Mouse (Mus musculus) stomach, embryonic 14.5 days (tissue): ENCODE data around the gene Gm13889. TPM values are rescaled to one million over a fixed set of nuclear protein-coding genes. Genes with fewer than 3 reads are reported as not detected.
A peak's percentile ranks its signal among the peaks of the same experiment; 100 is the strongest.

ENCODE experiments used
- ATAC-seq: fragments of 200-750 bp; cut with Nextera tagmentation; 2 replicates; pipeline ENCODE4 v1.8.0; 2017; ENCODE audit warnings: low read depth, moderate TSS enrichment; ENCODE audit not compliant: insufficient number of reproducible peaks, insufficient read depth, low FRiP score
- H3K27ac ChIP-seq: fragments of 300-500 bp; sonication (generic); 2 replicates; pipeline ENCODE4 v1.5.1; 2014; ENCODE audit warnings: mild to moderate bottlenecking, low read length, moderate library complexity, mixed read lengths
- H3K27me3 ChIP-seq: fragments of 300-500 bp; sonication (generic); 2 replicates; pipeline ENCODE4 v1.6.1; 2014; ENCODE audit warnings: low read length, control low read depth, mixed read lengths; ENCODE audit not compliant: control insufficient read depth, insufficient read depth
- H3K36me3 ChIP-seq: fragments of 300-500 bp; sonication (generic); 2 replicates; pipeline ENCODE4 v1.6.1; 2014; ENCODE audit warnings: mild to moderate bottlenecking, control low read depth, low read length, moderate library complexity, mixed read lengths; ENCODE audit not compliant: control insufficient read depth, insufficient read depth
- H3K4me1 ChIP-seq: fragments of 300-500 bp; sonication (generic); 2 replicates; pipeline ENCODE4 v1.6.1; 2014; ENCODE audit warnings: low read length, control low read depth, mixed read lengths; ENCODE audit not compliant: control insufficient read depth, insufficient read depth
- H3K4me2 ChIP-seq: fragments of 300-500 bp; sonication (generic); replicated peaks from 2 replicates; pipeline ENCODE4 v1.6.1; 2014; ENCODE audit warnings: low read depth, low read length, control low read depth
- H3K4me3 ChIP-seq: fragments of 300-500 bp; sonication (generic); 2 replicates; pipeline ENCODE4 v1.5.1; 2014; ENCODE audit warnings: low read depth, low read length, control low read depth
- H3K9ac ChIP-seq: fragments of 300-500 bp; sonication (generic); replicated peaks from 2 replicates; pipeline ENCODE4 v1.6.1; 2014; ENCODE audit warnings: low read depth, mild to moderate bottlenecking, control low read depth, low read length, moderate library complexity, mixed read lengths
- H3K9me3 ChIP-seq: fragments of 300-500 bp; sonication (generic); 2 replicates; pipeline ENCODE4 v1.6.1; 2016; ENCODE audit warnings: low read depth, low read length, control low read depth; ENCODE audit not compliant: control insufficient read depth
- WGBS: fragments of 180-500 bp; shearing (Covaris S2); extraction: QIAGEN DNeasy Blood & Tissue Kit; methylation state at CpG from one replicate; pipeline ENCODE4 v1.1.7; 2014; 5-methylcytosine and 5-hydroxymethylcytosine counted together
- polyA plus RNA-seq: library from polyadenylated mRNA; unstranded; fragments of >200 nt; fragmentation: Nextera tagmentation; extraction: Ambion mirVana; gene quantifications from 2 replicates; pipeline ENCODE4 v1.2.1, GENCODE M21; 2014

Gene Gm13889
- polyA plus RNA-seq, 1 experiment from 2014 or later = 26.1 TPM

DNA sequence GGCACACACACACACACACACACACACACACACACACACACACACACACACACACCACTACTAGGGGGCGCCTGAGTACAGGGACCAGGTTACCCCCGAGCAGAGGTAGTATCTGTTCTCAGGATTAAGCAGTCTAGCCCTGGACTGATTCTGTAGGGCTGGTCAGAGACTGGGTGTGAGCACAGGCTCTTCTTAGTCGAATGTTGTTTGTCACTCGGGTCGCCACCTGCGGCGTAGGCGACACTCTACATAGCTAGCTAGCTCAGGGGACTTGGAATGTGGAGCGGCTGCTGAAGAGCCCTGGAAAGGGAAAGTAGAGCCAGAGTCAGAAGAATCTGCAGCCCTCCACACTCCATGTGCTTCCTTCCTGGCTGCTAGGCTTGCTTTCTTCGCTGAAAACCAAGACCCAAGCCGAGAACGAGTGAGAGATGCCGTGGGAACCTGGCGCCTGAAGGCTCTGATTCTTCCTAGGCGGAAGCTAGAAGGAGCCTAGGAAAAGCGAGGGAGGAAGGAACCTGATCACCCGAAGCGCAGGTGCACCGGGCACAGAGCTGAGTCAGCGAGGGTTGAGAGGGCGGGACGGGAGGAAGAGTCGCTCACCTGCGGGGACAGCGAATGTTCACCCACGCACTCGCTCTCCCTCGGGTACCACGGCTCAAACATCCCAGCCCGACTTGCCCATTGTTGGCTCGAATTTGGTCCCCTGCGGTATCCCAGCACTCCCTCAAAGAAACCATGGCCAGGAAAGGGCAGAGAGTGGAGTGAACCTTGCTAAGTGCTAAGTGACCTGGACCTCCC is 2.0 kb downstream of the Gm13889 start:
- peak overlapping the region; percentile 69 for H3K4me3 ChIP-seq
- H3K9me3 ChIP-seq = no peaks in the 10 kb centered on the region
- 0 out of 2 replicates have a peak, but pooled peaks cover 5% of the 10 kb centered on the region for H3K27me3 ChIP-seq
- H3K36me3 ChIP-seq = no peaks in the 10 kb centered on the region
- peak overlapping the region; percentile 95 for H3K4me2 ChIP-seq
- H3K4me1 ChIP-seq = peaks cover 11% of the 10 kb centered on the region
- H3K9ac ChIP-seq = peak overlapping the region; percentile 2; the same call in 1 of the 2 replicates
- ATAC-seq = no peak
- H3K27ac ChIP-seq = 0 out of 2 replicates have a peak overlapping the region, but pooled peaks have one; percentile 2
- WGBS = 2% methylated on average over 32 of the region's 32 CpGs

DNA sequence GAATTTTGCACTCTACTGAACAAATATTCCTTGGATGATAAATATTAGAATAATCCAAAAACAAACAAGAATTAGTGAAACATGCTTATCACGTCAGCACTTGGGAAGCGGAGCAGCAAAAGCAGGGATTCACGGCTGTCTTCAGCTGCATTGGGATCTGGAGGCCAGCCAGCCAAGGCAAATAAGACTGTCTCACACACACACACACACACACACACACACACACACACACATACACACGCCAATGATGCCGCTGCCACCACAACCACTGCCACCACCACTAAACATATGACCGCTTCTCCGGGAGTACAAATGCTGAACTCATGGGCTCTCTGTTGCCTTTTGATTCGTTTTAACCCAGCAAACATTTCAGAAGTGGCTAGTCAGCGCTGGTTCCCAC is 3.3 kb downstream of the Gm13889 start:
- Histone ChIP-seq H3K9ac (no peak overlapping the region), H3K9me3 (no peaks in the 10 kb centered on the region), H3K27ac (no peak overlapping the region), H3K27me3 (0 out of 2 replicates have a peak, but pooled peaks cover 5% of the 10 kb centered on the region), H3K4me1 (peaks cover 11% of the 10 kb centered on the region), H3K4me3 (no peak overlapping the region), H3K4me2 (no peak overlapping the region), H3K36me3 (no peaks in the 10 kb centered on the region)
- no peak for ATAC-seq
- WGBS = 69% methylated on average over 9 of the region's 9 CpGs

DNA sequence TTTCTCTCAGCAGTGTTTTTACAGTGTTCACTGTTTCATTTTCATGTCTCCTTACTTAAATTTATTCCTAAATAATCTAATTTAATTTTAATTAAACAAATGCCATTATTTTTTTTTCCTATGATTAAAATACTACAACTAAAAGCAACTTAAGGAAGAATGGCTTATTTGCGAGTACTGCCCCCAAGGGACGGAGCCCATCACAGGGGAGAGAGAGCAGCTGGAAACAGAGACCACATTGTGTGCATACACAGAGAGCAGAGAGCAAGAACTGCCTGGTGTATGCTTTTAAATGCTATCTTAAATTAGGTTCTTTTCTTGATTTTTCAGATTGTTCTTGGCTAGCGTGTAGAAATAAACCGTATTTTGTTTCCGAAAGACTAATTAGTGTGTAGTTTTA is 10.0 kb downstream of the Gm13889 start:
- H3K4me3 ChIP-seq = no peak overlapping the region
- 73% methylated on average over 5 of the region's 5 CpGs for WGBS
- H3K27me3 ChIP-seq = no peaks in the 10 kb centered on the region
- H3K4me2 ChIP-seq = no peak overlapping the region
- H3K4me1 ChIP-seq = peaks cover 2% of the 10 kb centered on the region; the same call in 1 of the 2 replicates
- H3K9ac ChIP-seq = no peak overlapping the region
- no peaks in the 10 kb centered on the region for H3K36me3 ChIP-seq
- no peak for ATAC-seq
- H3K9me3 ChIP-seq = 0 out of 2 replicates have a peak, but pooled peaks cover 4% of the 10 kb centered on the region
- no peak overlapping the region for H3K27ac ChIP-seq

DNA sequence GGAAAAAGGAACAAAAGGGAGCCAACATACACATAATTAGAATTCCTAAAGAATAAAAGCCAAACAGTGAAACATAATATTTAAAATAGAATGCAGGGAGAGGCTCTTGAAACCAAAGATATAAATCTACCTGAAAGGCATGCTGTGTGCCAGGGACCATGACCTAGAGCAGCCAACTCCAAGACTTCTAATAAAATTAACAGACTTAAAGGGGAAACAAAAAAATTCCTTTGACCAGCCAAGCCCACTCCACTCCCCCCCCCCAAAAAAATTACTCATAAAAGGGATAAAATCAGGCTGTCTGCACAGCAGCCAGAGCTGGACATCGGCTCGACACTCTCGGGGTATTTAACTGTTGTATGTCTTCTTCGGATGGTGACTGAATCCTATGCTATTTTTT is 12.1 kb downstream of the Gm13889 start:
- 0 out of 2 replicates have a peak, but pooled peaks cover 4% of the 10 kb centered on the region for H3K9me3 ChIP-seq
- H3K4me2 ChIP-seq = no peak overlapping the region
- WGBS = 82% methylated on average over 4 of the region's 4 CpGs
- no peak overlapping the region for H3K9ac ChIP-seq
- no peaks in the 10 kb centered on the region for H3K36me3 ChIP-seq
- ATAC-seq = no peak
- H3K27ac ChIP-seq = no peak overlapping the region
- H3K4me1 ChIP-seq = peaks cover 7% of the 10 kb centered on the region; the same call in 1 of the 2 replicates
- no peak overlapping the region for H3K4me3 ChIP-seq
- no peaks in the 10 kb centered on the region for H3K27me3 ChIP-seq

DNA sequence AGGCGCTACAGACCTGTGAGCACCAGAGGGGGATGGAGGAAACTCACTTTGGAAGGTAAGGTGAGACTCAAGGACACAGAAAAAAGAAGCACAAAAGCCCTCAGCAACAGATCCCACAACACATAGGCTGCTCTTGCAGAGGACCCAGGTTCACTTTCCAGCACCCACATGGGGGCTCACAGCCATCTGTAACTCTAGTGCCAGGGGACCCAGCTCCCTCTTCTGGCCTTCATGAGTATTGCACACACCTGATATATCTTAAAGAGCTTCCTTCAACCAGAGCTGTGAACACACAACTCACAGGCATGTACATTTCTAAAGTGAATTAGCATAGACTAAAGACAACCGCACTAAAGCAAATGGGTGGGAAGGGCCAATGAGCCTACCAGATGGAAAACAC is 12.9 kb downstream of the Gm13889 start:
- H3K4me3 ChIP-seq = no peak overlapping the region
- no peak overlapping the region for H3K9ac ChIP-seq
- 91% methylated on average over 2 of the region's 2 CpGs for WGBS
- H3K27me3 ChIP-seq = no peaks in the 10 kb centered on the region
- no peak for ATAC-seq
- no peak overlapping the region for H3K4me2 ChIP-seq
- peaks cover 7% of the 10 kb centered on the region; the same call in 1 of the 2 replicates for H3K4me1 ChIP-seq
- H3K9me3 ChIP-seq = 0 out of 2 replicates have a peak, but pooled peaks cover 4% of the 10 kb centered on the region
- no peaks in the 10 kb centered on the region for H3K36me3 ChIP-seq
- H3K27ac ChIP-seq = no peak overlapping the region

DNA sequence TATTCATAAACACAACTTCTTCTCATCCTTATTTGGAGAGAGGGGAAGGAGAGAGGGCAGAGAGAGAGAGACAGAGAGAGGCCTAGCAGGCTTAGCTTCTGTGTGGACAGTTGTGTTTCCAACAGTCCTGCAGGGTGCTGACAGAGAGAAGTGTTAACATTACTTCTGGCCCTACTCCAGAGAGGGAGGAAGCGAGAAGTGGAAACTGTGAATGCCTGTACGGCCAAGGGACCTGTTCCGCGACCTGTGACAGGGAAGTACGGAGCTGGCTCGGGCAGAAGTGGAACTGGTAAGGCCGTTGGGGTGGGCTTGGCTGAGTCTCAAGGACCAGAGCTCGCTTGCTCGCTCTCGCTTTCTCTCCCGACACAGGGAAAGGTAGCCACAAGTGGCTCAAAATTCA is 15.3 kb downstream of the Gm13889 start:
- Histone ChIP-seq H3K36me3 (no peaks in the 10 kb centered on the region), H3K9me3 (0 out of 2 replicates have a peak, but pooled peaks cover 4% of the 10 kb centered on the region), H3K4me3 (no peak overlapping the region), H3K27ac (peak overlapping the region; percentile 15; the same call in 1 of the 2 replicates), H3K4me2 (no peak overlapping the region), H3K27me3 (no peaks in the 10 kb centered on the region), H3K9ac (no peak overlapping the region), H3K4me1 (peaks cover 7% of the 10 kb centered on the region; the same call in 1 of the 2 replicates)
- ATAC-seq = no peak
- WGBS = 63% methylated on average over 11 of the region's 11 CpGs

DNA sequence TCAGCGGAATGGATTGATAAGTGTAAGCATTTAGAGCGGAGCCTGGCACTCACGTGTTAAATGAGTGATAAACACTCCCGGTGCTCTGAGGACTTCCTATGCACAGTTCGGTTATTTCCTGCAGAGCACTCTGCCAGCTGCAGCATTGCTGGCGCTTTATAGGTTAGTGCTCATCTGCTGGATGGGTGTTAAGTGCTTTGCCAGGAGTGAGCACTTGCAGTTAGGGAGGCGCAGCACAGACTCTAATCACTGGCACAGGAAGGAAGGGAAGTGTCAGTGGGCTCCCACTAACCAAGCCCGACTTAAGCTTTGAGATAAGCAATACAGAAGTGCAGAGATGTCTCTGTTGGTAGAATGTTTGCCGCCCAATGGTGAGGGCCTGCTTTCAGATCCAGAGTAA is 18.5 kb downstream of the Gm13889 start:
- no peak overlapping the region for H3K4me2 ChIP-seq
- H3K4me1 ChIP-seq = peaks cover 7% of the 10 kb centered on the region; the same call in 1 of the 2 replicates
- no peak overlapping the region for H3K9ac ChIP-seq
- H3K27me3 ChIP-seq = no peaks in the 10 kb centered on the region
- no peaks in the 10 kb centered on the region for H3K36me3 ChIP-seq
- H3K27ac ChIP-seq = no peak overlapping the region
- WGBS = 54% methylated on average over 9 of the region's 9 CpGs
- no peak for ATAC-seq
- no peak overlapping the region for H3K4me3 ChIP-seq
- 0 out of 2 replicates have a peak, but pooled peaks cover 1% of the 10 kb centered on the region for H3K9me3 ChIP-seq

DNA sequence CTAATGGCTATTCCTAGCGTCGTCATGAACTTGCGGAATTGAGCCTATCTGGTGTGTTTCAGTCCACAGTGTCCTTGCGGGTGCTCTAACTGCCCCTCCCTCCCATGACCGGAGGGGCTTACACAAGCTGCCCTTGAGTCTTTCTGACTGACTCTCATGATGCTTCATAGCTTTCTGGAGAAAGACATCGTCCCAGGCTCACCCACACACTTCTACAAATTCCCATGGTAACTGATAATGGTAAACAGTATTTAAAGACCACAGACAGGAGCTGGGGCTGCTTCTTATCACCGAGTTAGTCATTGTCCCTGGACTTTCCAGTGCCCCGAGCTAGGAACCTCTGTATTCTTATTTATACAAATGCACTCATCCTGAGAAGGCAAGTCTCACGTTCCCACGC is 28.1 kb downstream of the Gm13889 start:
- Histone ChIP-seq H3K4me3 (no peak overlapping the region), H3K9ac (no peak overlapping the region), H3K9me3 (no peaks in the 10 kb centered on the region), H3K4me2 (no peak overlapping the region), H3K27me3 (no peaks in the 10 kb centered on the region), H3K27ac (no peak overlapping the region), H3K4me1 (no peaks in the 10 kb centered on the region), H3K36me3 (no peaks in the 10 kb centered on the region)
- no peak for ATAC-seq
- WGBS = 68% methylated on average over 10 of the region's 10 CpGs
